Mouse (Mus musculus) brain, adult 2 months (tissue): ENCODE results near the gene Ptpn13.

Experiments
- DNase-seq: peaks from one replicate; pipeline ENCODE4 v3.0.0; 2011; ENCODE audit warnings: low read depth, low spot score

Gene Ptpn13

GRCm38 (mm10) chr5:103424678-103425319 lies at the start of gene Ptpn13:
Gene Ptpn13, plus strand, starts transcription at chr5:103425192.
- DNase-seq: peak; percentile 89

DNA sequence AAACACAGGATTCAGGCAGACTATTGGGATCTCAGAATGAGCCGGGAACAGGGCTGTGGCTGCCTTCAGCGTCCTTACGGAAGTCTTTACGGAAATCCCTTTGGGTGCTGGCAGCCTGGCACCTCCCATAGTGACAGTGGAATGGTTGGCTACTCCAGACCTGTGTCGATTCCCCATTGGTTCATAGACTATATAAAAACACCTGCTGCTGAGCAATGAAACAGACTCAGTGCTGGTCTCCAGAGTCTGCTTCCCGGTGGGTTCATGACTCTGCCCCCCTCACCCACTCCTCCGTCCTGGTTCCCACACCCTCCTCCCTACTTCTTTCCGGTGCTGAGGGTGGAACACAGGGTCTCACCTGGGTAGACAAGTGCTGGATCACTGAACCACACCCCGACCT lies 49.8 kb upstream of the Ptpn13 start:
- no peak for DNase-seq

DNA sequence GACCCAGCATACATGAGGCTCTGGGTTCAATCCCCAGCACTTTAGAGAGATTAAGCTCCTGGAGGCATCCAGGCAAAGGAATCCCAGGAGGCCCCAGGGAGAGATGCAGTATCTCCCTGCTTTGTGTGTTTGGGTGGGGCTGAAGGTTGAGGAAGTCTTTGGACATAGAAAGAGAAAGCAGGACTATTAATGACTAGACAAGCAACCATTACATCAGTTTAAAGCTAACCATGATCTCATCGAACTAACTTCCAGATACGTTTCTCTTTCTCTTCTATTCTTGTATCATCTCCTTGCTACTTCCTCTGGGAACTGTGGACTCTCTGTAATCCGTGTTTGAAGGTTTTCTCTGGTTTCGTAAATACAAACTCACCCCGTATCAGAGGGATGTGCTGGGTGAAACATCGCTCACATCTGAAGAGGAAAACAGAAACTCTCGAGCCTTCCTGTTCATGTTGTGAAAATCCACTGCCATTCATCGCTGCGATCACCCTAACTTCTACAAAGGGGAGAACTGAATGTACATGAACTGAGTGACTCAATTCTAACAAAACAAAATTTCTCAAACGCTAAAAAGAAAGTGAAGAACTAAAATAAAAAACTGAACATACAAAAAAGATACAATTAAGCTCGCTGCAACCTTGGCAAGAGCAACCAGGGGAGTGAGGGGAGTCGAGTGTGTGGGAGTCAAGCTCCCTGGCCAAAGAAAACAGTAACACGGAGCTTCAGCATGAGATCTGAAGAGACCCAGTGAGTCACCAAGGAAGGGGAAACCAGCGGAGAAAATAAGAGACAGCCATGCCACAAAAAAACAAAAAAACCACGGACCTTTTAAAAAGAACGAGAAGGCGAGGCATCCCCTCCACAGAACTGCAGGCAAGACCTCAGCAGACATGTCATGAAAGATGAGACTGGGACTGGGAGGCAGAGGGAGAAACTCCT lies 48.4 kb upstream of the Ptpn13 start:
- DNase-seq: no peak

DNA sequence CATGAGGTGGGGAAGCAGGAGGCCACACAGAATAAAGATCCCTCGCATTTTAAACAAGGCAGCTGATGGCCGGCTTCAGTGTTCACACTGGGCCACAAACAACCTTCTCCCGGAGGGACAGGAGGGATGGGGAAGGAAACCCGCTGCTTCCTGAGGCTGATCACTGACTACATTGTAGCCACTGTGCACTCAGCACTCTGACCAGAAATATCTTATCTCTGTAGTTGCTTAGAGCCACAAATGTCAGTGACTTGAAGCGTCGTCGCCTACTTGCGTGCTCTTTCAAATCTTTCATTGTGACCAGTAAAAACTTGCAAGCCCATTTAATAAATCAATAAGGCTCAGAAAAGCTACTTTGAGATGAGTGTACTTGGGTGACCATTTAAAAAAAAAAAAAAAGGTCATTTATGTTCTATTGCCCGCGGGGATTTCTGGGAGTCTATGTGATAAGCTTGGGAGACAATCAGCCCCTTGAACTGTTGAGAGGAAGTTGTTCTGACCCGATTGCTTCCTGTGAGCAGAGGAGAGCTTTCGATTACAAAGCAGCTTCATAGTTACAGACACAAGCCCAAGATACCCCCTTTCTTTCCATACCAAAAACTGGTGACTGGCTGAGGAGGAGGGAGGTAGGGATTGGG lies 47.4 kb upstream of the Ptpn13 start:
- DNase-seq: no peak

DNA sequence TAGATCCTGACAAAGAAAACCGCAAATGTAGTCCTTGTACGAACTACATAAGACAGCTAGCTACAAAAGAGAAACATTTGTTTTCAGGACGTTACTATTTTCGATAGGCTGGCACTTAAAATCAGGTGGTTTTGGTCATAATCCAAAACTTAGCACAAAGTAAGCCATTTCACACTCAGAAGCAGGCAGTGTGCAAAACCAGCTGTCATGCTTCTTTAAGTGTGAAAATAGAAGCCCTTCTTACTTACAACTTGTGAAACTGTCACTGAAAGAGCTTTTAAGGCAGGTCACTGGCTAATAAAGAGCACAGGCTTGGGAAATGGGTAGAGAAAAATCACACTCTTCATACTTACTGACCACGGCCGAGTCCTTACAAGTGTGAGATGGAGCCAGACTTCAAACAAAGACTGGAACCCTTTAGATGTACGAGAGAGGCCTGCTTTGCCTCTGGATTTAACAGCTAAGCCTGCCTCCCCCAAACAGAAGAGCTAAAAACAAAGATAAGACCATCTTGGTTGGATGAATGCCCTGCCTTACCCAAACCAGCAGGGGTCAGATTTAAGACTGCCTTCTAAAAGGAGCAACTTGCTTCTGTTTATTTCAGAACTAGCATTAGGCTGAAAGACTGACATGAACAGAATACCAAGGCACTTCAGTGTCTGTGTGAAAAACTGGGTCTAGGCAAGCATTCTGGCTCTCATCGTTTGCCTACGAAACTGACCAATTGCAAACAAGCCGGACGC lies 44.0 kb upstream of the Ptpn13 start:
- DNase-seq: no peak

DNA sequence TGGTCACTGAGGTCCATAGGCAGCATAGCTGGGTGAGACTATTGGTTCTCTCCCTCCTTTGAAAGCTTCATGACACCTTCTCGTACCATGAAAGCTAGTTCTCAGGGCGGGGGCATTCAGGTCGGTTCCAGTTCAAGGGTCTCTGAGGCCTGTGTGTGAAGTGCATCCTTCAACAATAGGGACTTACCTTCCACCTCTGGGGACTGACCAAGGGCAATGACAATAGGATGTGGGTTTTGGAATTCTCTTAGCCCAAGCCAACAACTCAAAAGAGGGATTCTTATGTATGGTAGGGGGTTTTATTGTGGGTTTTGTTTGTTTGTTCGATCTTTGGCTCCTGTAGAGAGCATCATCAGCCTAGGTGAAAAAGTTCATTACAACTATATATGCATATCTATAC lies 42.0 kb upstream of the Ptpn13 start:
- no peak for DNase-seq

DNA sequence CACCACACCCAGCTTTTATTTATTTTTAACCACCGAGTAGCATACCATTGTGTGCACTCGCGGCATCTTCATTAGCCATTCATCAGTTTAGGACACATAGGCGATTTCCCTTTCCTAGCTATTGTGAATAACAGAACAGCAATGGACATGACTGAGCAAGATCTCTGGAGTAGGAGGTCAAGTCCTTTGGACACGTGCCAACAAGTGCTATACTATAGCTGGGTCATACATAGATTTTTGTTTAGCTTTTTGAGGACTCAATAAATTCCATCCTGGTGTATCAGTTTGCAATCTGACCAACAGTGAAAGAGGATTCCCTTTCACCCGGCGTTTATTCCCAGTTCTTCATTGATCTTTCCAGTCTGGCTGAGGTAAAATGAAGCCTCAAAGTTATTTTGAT lies 41.0 kb upstream of the Ptpn13 start:
- DNase-seq: no peak

- peak; percentile 9 for DNase-seq
These were observed 37.4 kb upstream of the Ptpn13 start for GRCm38 (mm10) chr5:103387540-103388026.

DNA sequence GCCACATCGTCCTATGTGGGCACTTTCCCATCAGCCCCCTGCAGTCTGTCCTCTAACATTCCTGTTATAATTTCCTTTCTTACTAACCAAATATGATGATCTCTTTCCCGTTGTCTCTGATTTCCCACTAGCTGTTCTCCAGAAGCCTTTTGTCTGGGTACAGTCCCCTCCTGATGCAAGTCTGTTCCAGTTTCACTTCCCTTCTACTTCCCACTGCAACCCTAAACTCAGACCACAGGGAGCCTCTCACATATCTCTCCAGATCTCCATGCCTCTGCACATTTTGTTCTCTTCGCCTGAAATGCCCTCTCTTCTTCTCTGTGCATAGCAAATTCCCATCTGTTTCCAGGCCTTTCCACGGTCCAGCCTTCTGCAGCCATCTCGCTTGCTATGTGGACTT lies 35.6 kb upstream of the Ptpn13 start:
- peak; percentile 16 for DNase-seq

DNA sequence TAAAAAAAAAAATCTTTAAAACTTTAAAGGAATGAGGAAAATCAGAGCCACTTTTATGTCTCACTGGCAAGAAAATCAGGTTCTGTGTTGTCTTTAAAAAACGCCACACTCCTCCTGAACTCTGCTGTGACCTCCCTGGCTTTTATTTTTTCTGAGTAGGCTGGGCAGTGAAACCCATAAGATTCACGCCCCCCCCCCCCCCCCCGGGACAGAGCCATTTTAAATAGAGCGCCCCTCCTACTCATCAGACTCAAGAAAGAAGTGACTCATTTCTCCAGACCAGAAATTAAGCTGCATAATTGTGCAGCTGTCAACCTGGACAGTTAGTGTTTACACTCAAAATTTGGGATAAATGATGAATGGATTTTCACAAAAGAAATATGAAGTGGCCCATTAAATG lies 31.8 kb upstream of the Ptpn13 start:
- DNase-seq: peak; percentile 18

GRCm38 (mm10) chr5:103393752-103394151 lies 31.2 kb upstream of the Ptpn13 start:
- no peak for DNase-seq

GRCm38 (mm10) chr5:103395683-103396082 lies 29.3 kb upstream of the Ptpn13 start:
- DNase-seq: no peak

- DNase-seq: no peak
These were observed 27.6 kb upstream of the Ptpn13 start for GRCm38 (mm10) chr5:103397429-103397828.

DNA sequence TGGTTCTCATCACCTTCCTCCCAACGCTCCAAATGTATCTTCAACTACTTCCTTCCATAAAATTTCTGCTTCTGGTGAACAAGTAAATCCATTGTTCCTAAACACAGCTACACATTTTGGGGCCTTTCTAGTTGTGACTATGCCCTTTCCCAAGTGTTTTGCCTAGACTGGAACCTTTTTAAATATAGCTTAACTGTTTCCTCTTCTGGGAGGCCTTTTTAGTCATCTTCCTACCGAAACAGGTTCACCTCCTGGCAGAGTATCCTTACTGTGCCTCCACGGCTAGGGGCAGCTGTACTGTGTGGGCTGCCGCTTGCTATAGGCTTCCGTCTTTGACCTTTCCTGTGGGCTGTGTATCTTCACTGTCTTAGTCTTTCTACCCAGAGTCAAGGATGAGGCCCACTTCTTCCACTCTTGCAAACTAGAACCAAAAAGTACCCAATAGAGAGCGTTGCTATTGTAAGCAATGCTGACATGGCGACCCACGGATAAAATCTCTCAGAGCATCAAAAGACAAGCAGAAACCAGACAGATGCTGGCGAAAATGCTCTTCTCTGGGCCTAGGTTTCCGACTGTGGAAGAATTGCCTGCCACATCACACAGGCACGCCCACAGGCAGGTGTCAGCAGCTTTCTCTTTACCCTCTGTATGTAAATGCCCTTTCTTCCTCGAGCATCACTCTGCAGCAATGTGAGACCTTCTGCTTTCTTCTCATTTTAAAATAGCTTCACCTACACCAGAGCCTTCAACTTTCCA lies 20.6 kb upstream of the Ptpn13 start:
- DNase-seq: peak; percentile 14

DNA sequence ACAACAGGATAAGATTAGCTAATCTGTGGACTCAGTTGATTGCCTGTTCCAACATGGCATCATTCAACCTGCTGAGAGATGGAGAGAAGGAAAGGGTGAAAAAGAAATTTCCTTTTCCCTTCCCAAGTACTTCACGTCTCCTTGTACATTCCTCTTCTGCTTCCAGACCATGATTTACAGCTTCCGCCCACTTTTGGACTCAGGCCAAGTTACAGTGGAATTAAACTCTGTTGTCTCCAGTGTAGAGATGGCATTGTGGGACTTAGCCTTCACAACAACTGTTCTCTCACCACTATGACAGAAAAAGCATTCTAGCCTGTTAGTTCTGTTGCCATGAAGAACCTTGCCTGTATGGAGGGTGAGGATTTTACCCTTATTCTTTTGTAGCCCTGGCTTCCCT lies 19.1 kb upstream of the Ptpn13 start:
- DNase-seq: peak; percentile 50

- DNase-seq: no peak
These were observed 12.8 kb upstream of the Ptpn13 start for GRCm38 (mm10) chr5:103412020-103412747.

DNA sequence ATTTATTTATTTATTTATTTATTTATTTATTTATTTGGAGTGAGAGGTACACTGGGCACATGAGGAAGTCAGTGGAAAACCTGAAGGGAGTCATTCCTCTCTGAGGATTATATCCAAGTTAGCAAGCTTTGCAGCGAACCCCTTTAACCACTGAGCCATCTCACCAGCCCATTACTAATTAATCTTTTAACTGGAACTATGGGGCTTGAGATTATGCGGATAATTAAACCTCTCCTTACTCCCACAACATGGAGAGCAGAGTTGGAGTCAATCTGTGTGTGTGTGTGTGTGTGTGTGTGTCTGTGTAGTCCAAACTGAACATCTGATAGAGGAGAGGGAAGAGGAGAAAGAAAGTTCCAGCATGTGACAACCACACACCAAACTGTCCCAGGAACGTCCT lies 10.4 kb upstream of the Ptpn13 start:
- no peak for DNase-seq

GRCm38 (mm10) chr5:103418009-103418408 lies 7.0 kb upstream of the Ptpn13 start:
- DNase-seq: no peak

DNA sequence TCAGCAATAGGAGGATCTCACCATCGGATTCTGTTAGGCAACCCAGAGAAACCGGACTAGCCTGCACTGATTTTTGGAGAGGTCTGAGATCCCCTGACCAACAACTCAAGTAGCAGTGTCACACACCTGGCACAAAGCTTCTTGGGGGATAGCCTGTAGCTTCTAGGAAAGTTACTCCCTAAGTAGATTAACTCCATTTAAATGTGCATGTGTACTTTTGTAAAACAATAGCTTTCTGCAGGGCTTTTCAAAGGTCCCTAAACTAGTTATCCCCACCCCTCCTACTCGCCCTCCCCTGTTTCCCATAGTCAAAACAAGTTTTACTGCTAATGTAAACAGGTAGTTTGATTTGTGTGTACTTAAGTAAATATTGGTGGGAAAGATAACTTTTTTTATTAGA lies 6.1 kb upstream of the Ptpn13 start:
- DNase-seq: no peak

GRCm38 (mm10) chr5:103420568-103420967 lies 4.4 kb upstream of the Ptpn13 start:
- DNase-seq: peak; percentile 24
